19 mouse cellular contexts compared by ENCODE assay signal in genomic region chr13:36156340-36156931, GRCm38 (mm10). TPM values are rescaled to one million over a fixed set of nuclear protein-coding genes. Genes with fewer than 3 reads are reported as not detected.
DNase-seq lines count a peak whose midpoint lies in the region; TF ChIP-seq lines count a peak whose summit lies in the region.
"Had no signal": no experiment of that assay in that cellular context is flagged by ENCODE, and none has a peak within 500 bp of the region (broad histone marks: within the 10 kb centered on the region; RNA-seq: fewer than 3 reads in every experiment).

No protein-coding gene starts in this region.

- H3K4me3 ChIP-seq in gastrocnemius, adult 2 months: no peak overlapping the region
- no peak overlapping the region for H3K4me3 ChIP-seq in liver, adult 2 months (ENCODE audit: insufficient read depth, low read depth, low read length)
- H3K4me3 ChIP-seq: embryonic facial prominence, embryonic 15.5 days; heart, adult 2 months; limb, embryonic 13.5 days had no signal

- WGBS in liver, adult 2 months: 69% methylated on average over 7 of the region's 7 CpGs

- no peaks in the 10 kb centered on the region; the same call in 1 of the 2 replicates for H3K79me2 ChIP-seq in liver, adult 2 months (ENCODE audit: control insufficient read depth, insufficient read depth, low read length)

- peaks cover 6% of the 10 kb centered on the region; the same call in 1 of the 2 replicates for H3K4me1 ChIP-seq in liver, adult 2 months (ENCODE audit: control insufficient read depth, insufficient read depth, low read length)

- TF ChIP-seq CTCF in gastrocnemius, adult 2 months (IDR thresholded peaks at IDR 0.05): no peak
- no peak for TF ChIP-seq CTCF in liver, adult 2 months (IDR thresholded peaks at IDR 0.05; ENCODE audit: low read depth, low read length)

- H3K27ac ChIP-seq in gastrocnemius, adult 2 months: no peak overlapping the region
- no peak overlapping the region for H3K27ac ChIP-seq in liver, adult 2 months (replicated peaks; ENCODE audit: insufficient read depth, low read depth, low read length)
- H3K27ac ChIP-seq: embryonic facial prominence, embryonic 15.5 days; heart, adult 2 months; hindbrain, embryonic 14.5 days; kidney, postnatal 0 days; limb, embryonic 13.5 days; liver, embryonic 14.5 days had no signal

- no peaks in the 10 kb centered on the region for H3K36me3 ChIP-seq in liver, adult 2 months (ENCODE audit: control insufficient read depth, insufficient read depth, low read length)
- H3K36me3 ChIP-seq: embryonic facial prominence, embryonic 15.5 days; limb, embryonic 13.5 days had no signal

- peak; percentile 33 for DNase-seq in gastrocnemius, adult 2 months
- no peak for DNase-seq in gastrocnemius, adult 8-10 months (ENCODE audit: low spot score in 2 of 2)
- DNase-seq in liver, adult 2 months (ENCODE audit: extremely low read depth, low read depth, low spot score): peak; percentile 29
- no peak for DNase-seq in liver
- peak; percentile 43 for DNase-seq in adrenal gland, postnatal 10 days
- peak; percentile 37 to 55 for DNase-seq in adrenal gland, postnatal 36 days
- DNase-seq in layer of hippocampus, adult 8-10 months (ENCODE audit: low spot score in 2 of 2): no peak
- DNase-seq: gastrocnemius, postnatal 10 days; heart, postnatal 36 days; kidney, adult 2 months; layer of hippocampus, postnatal 36 days; thymus, adult 18-20 months; thymus, postnatal 36 days had no signal

- no peak overlapping the region for H3K9ac ChIP-seq in liver, adult 2 months (ENCODE audit: low read depth, low read length)
- H3K9ac ChIP-seq: embryonic facial prominence, embryonic 15.5 days; hindbrain, embryonic 14.5 days; limb, embryonic 13.5 days; liver, embryonic 14.5 days had no signal

- H3K27me3 ChIP-seq in liver, adult 2 months (ENCODE audit: control insufficient read depth, insufficient read depth, low read length): no peaks in the 10 kb centered on the region
- H3K27me3 ChIP-seq: embryonic facial prominence, embryonic 15.5 days; limb, embryonic 13.5 days had no signal

- TF ChIP-seq POLR2A in liver, adult 2 months (IDR thresholded peaks at IDR 0.05; ENCODE audit: extremely low read depth, insufficient read depth, low read length): no peak

- intact Hi-C loops in gastrocnemius, adult 2 months (cut with DNase I): no loop called here

RNA-seq across cellular contexts. Expression of gene Lyrm4, which starts 39.1 kb away (rescaled TPM):
- total RNA-seq in gastrocnemius, adult 2 months (2021): 1 to 10 TPM; 4.4 to 6.4 TPM
- total RNA-seq in gastrocnemius, adult 8-10 months (2022): 1 to 10 TPM; 6.1 to 6.8 (median 6.6) TPM
- 4.2 and 4.6 TPM in 2 replicates for total RNA-seq in liver, adult 2 months (2014; rRNA removed)
- polyA plus RNA-seq in liver, adult 2 months (2012; rRNA removed): 2.7 and 2.8 TPM in 2 replicates
- 10 to 100 TPM; 14.1 to 15.2 TPM for total RNA-seq in adrenal gland, postnatal 10 days (2021)
- total RNA-seq in adrenal gland, postnatal 36 days (2021): 10 to 100 TPM; 19.0 to 22.9 TPM
- total RNA-seq in layer of hippocampus, adult 8-10 months (2022): 10 to 100 TPM; 19.2 to 21.0 (median 19.7) TPM

RNA-seq across cellular contexts. Expression of gene Fars2, which starts 39.2 kb away (rescaled TPM):
- 10 to 100 TPM; 40.8 to 43.4 TPM for total RNA-seq in gastrocnemius, adult 2 months (2021)
- total RNA-seq in gastrocnemius, adult 8-10 months (2022): 10 to 100 TPM; 30.0 to 46.5 (median 34.7) TPM
- total RNA-seq in liver, adult 2 months (2014; rRNA removed): 41.9 and 47.1 TPM in 2 replicates
- polyA plus RNA-seq in liver, adult 2 months (2012; rRNA removed): 52.5 and 58.4 TPM in 2 replicates
- 10 to 100 TPM; 86.3 to 88.6 TPM for total RNA-seq in adrenal gland, postnatal 10 days (2021)
- total RNA-seq in adrenal gland, postnatal 36 days (2021): 10 to 100 TPM; 80.9 to 94.7 TPM
- total RNA-seq in layer of hippocampus, adult 8-10 months (2022): 10 to 100 TPM; 31.9 to 45.2 (median 36.4) TPM

Comparison
In these comparisons a context has a peak if more than half of its experiments do, and no peak if none do; other contexts are left out.
1. DNase-seq: peak in gastrocnemius, adult 2 months (single experiment), liver, adult 2 months (single experiment), adrenal gland, postnatal 10 days (single experiment) and adrenal gland, postnatal 36 days (2 of 2); none in gastrocnemius, adult 8-10 months (0 of 2), liver (single experiment) and layer of hippocampus, adult 8-10 months (0 of 2).